Mouse (Mus musculus) cortical plate, adult 2 months (tissue): Measurements from ENCODE around the gene Cbx7. TPM values are rescaled to one million over a fixed set of nuclear protein-coding genes. Genes with fewer than 3 reads are reported as not detected.

Source experiments
- H3K27ac ChIP-seq: fragments of 200-500 bp; 2 replicates; pipeline ENCODE4 v1.5.1; 2012; ENCODE audit warnings: low read length, control low read depth, inconsistent platforms; ENCODE audit not compliant: insufficient read depth
- H3K4me1 ChIP-seq: fragments of 200-500 bp; 2 replicates; pipeline ENCODE4 v1.6.1; 2011; ENCODE audit warnings: low read length; ENCODE audit not compliant: control insufficient read depth, insufficient read depth
- H3K4me3 ChIP-seq: fragments of 200-500 bp; 2 replicates; pipeline ENCODE4 v1.5.1; 2011; ENCODE audit warnings: mild to moderate bottlenecking, low read length, control low read depth; ENCODE audit not compliant: insufficient read depth
- CTCF ChIP-seq: fragments of 200-500 bp; IDR thresholded peaks from 2 replicates; pipeline ENCODE4 v1.5.1; 2011; ENCODE audit warnings: mild to moderate bottlenecking, control low read depth, low read length; ENCODE audit not compliant: insufficient read depth; ENCODE audit errors: extremely low read depth
- POLR2A ChIP-seq: fragments of 200-500 bp; IDR thresholded peaks from 2 replicates; pipeline ENCODE4 v1.6.1; 2011; ENCODE audit warnings: mild to moderate bottlenecking, low read length, control low read depth; ENCODE audit not compliant: insufficient read depth; ENCODE audit errors: extremely low read depth
- polyA plus RNA-seq: library from polyadenylated mRNA; depleted of rRNA; stranded (reverse); fragments of >200 nt; gene quantifications from 2 replicates; pipeline ENCODE4 v1.2.3, GENCODE M21; 2012

Gene Cbx7
- polyA plus RNA-seq, 1 experiment, result 58.4 TPM

DNA sequence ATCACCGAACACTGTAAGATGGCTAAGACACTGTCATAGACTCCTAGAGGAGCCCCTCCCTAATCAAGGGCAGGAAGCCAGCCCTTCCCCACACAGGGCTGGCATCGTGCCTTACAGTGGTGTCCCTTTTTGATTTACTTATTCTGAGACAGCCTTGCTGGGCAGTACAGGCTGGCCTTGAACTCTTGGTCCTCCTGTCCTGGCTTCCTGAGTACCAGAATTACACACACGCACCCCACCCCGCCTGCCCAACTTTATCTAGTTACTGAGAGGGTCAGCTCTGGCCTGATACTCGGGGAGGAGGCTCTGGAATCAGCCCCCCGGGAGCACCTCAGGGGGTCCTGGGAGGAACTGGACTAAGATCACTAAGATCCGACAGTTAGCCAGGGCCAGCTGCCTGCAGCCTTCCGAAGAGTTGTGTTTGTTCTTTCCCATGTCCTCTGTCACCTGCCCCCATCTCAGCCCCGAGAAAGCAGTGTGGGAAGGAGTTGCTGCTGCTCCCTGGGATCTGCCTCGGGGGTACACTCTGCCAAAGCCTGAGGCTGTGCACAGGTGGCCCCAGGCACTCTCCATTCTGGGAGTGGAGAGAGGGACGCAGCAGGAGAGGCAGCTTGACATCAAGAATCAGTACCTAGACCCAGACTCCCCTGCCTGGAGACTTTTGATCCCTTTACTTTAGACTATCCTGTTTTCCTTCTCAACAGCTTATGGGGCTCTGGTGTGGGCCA is 18.3 kb downstream of the Cbx7 start:
- Histone ChIP-seq H3K4me3 (no peak overlapping the region), H3K4me1 (0 out of 2 replicates have a peak, but pooled peaks cover 2% of the 10 kb centered on the region), H3K27ac (no peak overlapping the region)
- TF ChIP-seq POLR2A (no peak), CTCF (no peak)

GRCm38 (mm10) chr15:79951730-79952503 is 19.0 kb downstream of the Cbx7 start:
- H3K4me1 ChIP-seq, result 0 out of 2 replicates have a peak, but pooled peaks cover 2% of the 10 kb centered on the region
- H3K4me3 ChIP-seq, result no peak overlapping the region
- TF ChIP-seq POLR2A, result no peak
- TF ChIP-seq CTCF, result no peak
- no peak overlapping the region for H3K27ac ChIP-seq

DNA sequence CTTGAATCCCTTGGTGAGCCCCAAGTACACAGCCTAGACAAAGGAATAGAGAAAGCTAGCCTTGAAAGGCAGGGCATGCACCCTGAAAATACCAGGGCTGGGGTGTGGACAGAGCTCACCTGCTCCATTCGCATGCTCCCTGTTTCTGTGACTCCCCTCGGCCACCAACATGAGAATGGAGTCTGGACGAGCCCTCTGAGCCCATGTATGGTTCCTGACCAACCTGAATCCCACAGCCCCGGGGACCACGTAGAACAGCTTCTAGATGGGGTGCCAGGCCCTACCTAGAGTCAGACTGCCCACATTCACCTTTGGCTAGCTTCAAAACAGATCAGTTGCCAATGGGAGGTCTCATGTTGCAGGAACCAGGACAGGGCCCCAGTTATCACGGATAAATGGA is 19.7 kb downstream of the Cbx7 start:
- TF ChIP-seq CTCF (no peak), POLR2A (no peak)
- 0 out of 2 replicates have a peak, but pooled peaks cover 2% of the 10 kb centered on the region for H3K4me1 ChIP-seq
- H3K4me3 ChIP-seq, result no peak overlapping the region
- no peak overlapping the region for H3K27ac ChIP-seq

DNA sequence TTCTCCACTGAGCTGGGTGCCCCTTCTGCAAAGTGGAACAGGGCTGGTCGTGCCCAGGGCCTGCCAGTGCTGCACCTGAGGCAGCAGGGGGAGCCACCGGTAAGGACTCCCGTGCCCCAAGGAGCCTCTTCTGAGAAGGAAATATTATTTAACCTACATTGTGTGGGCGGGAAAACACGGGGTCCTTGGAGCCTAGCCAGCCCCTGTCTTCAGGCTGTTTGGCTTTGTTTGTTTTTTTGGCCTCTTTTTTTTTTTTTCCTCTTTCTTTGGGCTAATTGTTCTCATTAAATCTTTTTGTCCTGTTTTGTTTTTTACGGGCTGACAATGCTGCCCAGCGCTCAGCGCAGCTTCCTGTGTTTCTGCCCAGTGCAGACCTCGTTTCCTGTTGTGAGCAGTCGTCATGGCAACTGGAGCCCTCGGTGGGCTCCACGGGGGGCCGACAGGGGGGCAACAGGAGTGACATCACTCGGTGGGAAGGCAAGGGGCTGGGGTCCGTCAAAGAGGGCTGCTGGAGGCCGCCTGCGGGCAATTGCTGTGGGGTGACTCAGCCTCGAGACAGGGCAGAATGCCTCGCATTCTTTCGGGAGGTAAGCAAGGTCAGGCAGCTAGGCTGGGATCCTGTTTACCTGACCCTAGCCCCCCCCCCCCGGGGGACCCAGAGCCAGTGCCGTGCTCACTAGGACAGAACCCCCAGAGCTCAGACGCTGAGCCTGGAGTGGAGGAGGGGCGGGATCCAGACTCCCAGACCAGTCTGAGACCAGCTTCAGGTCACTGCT is 20.5 kb downstream of the Cbx7 start:
- Histone ChIP-seq H3K4me3 (peak overlapping the region; percentile 1; the same call in 1 of the 2 replicates), H3K27ac (0 out of 2 replicates have a peak overlapping the region, but pooled peaks have one; percentile 15), H3K4me1 (0 out of 2 replicates have a peak, but pooled peaks cover 2% of the 10 kb centered on the region)
- TF ChIP-seq CTCF (peak; percentile 52), POLR2A (no peak)

- TF ChIP-seq CTCF (no peak), POLR2A (no peak)
- Histone ChIP-seq H3K27ac (no peak overlapping the region), H3K4me1 (0 out of 2 replicates have a peak, but pooled peaks cover 2% of the 10 kb centered on the region), H3K4me3 (no peak overlapping the region)
Observed at GRCm38 (mm10) chr15:79947681-79948080, 23.2 kb downstream of the Cbx7 start.

DNA sequence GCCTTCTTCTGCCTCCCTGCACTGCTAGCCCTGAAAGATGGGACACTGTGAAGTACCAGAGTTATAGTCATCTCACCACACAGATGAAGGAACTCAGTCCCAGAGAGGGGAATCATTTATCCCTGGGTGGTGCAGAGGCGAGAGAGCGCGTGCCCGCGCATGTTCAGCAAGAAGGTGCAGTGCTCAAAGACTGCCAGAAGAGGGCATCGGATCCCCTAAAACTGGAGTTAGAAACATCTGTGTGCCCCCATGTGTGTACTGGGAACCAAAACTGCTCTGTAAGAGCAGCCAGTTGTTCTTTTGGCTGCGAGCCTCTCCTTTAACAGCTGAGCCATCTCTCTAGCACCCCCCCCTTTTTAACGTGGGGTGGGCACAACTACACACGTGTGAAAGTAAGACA is 24.1 kb downstream of the Cbx7 start:
- TF ChIP-seq POLR2A, result no peak
- TF ChIP-seq CTCF, result no peak
- H3K4me1 ChIP-seq, result 0 out of 2 replicates have a peak, but pooled peaks cover 2% of the 10 kb centered on the region
- no peak overlapping the region for H3K4me3 ChIP-seq
- H3K27ac ChIP-seq, result no peak overlapping the region

DNA sequence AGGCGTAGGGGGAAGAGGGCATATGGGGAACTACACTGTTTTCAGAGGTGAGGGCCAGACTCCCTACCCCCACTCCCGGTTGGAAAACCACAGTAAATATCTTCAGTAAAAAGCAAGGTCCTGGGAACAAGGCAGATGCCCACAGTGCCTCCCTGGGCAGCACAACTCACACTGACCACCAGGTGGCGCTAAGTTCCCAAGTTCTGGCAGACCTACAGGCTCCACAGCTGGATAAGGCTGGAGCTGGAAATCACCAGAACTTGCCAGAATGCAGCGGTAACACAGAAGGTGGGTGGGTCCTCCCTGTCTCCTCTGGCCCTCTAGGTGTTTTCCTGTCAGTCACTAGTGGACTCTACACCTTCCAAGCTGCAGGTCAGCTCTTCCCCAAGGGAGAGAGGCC is 24.9 kb downstream of the Cbx7 start:
- no peak for TF ChIP-seq POLR2A
- TF ChIP-seq CTCF, result peak; percentile 98
- Histone ChIP-seq H3K4me3 (no peak overlapping the region), H3K4me1 (0 out of 2 replicates have a peak, but pooled peaks cover 2% of the 10 kb centered on the region), H3K27ac (no peak overlapping the region)

DNA sequence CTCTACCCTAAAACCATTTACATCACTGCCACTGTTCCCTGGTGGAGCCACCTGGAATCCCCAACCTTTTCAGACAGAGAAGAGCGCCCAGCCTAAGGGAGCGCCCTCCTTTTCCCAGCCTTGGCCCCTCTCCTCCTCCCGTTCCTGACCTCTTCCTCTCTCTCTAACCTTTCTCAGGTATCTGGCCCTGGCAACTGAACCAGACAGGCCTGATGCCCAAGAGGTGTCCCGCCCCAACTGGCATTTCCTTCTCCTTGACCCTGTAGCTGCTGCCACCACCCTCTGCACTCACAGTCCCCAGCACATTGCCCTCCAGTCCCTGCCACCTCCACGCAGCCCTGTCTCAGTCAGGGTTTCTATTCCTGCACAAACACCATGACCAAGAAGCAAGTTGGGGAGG is 26.0 kb downstream of the Cbx7 start:
- H3K4me1 ChIP-seq, result 0 out of 2 replicates have a peak, but pooled peaks cover under 1% of the 10 kb centered on the region
- no peak overlapping the region for H3K27ac ChIP-seq
- no peak overlapping the region for H3K4me3 ChIP-seq
- no peak for TF ChIP-seq CTCF
- TF ChIP-seq POLR2A, result no peak

GRCm38 (mm10) chr15:79943584-79943983 is 27.3 kb downstream of the Cbx7 start:
- H3K4me1 ChIP-seq, result no peaks in the 10 kb centered on the region
- no peak overlapping the region for H3K27ac ChIP-seq
- H3K4me3 ChIP-seq, result no peak overlapping the region
- TF ChIP-seq POLR2A (no peak), CTCF (no peak)

GRCm38 (mm10) chr15:79942541-79942940 is 28.4 kb downstream of the Cbx7 start:
- Histone ChIP-seq H3K4me1 (no peaks in the 10 kb centered on the region), H3K4me3 (no peak overlapping the region), H3K27ac (no peak overlapping the region)
- no peak for TF ChIP-seq CTCF
- no peak for TF ChIP-seq POLR2A
